Mouse (Mus musculus): ENCODE data around the gene Amdhd1. TPM values are rescaled to one million over a fixed set of nuclear protein-coding genes. Genes with fewer than 3 reads are reported as not detected.

The Amdhd1 gene
- total RNA-seq, 4 experiments from 2014 or later = not detected

DNA sequence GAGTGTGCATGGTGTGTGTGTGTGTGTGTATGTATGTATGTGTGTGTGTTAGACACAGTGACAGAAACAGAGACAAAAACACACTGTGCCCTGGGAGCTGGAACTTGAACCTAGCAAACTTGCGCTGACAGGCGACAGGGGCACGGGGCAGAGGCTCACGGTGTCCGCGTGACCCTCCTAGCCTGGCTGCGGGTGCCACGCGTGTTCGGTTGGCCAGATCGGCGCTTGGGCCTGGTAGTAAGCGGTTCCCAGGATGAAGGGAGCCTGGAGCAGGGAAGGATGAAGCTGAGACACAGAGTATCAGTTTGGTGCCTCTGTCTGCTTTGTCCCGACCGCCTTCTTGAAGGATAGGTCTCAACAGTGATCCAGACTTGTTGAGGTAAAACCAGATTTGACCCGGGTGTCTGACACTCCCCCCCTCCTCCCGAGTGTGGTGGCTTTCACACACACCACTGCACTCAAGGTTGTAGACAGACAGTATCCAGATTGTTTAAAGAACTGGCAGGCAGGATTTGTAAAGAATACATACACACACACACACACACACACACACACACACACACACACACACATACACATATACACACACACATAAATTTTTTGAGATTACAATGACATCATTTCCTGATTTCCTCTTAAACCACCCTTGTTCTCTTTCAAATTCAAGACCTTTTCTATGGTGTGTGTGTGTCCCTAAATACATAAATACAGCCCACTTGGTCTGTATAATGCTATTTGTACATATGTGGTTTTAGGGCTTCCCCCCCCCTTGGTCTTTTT, 788 bp upstream of the Amdhd1 start, which contains the start of gene Ccdc38:
TSS of gene Ccdc38 (plus strand) at position 202 of the 780 bp plus-strand sequence.
- no peak for DNase-seq (ENCODE audit: low spot score)

DNA sequence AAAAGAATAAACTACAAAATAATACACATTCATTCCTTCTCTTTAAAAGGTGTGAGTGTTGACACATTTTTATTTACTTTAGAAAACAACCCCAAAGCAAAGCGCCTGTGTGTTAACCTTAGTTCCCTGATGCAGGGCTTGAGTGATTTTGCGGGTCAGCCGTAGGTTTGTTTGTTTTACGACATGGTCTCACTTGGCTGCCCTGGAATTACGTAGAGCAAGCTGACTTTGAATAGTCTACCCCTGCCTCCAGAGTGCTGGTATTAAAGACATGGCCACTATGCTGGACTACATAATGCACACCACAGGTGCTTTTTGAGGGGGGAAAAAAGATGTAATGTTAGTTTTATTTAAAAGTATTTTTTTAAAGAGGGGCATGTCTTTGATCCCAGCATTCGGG, 1.0 kb downstream of the Amdhd1 start:
- DNase-seq (ENCODE audit: low spot score) = no peak

- DNase-seq (ENCODE audit: low spot score) = no peak
Measured at GRCm38 (mm10) chr10:93538287-93538686, 1.5 kb downstream of the Amdhd1 start.

- DNase-seq (ENCODE audit: low spot score) = no peak
Measured at GRCm38 (mm10) chr10:93525329-93525728, 14.5 kb downstream of the Amdhd1 start.

DNA sequence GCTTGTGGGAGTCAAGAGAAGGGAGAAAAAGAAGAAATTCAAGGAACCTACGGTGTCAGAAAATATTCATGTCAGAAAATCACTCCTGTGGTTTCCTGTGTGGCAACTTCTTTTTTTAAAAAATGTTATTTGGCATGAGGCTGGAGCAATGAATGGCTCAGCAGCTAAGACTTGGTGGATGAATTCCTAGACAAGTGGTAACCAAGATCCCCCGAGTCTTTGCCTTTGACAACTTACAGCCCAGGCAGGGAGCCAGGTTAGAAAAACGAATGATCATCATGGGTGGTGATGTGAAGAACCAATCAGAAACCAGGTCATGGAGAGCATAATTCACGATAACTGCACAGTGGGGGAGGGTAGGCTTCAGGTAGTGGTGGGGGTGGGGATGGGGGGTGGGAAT, 18.8 kb downstream of the Amdhd1 start:
- no peak for DNase-seq (ENCODE audit: low spot score)

DNA sequence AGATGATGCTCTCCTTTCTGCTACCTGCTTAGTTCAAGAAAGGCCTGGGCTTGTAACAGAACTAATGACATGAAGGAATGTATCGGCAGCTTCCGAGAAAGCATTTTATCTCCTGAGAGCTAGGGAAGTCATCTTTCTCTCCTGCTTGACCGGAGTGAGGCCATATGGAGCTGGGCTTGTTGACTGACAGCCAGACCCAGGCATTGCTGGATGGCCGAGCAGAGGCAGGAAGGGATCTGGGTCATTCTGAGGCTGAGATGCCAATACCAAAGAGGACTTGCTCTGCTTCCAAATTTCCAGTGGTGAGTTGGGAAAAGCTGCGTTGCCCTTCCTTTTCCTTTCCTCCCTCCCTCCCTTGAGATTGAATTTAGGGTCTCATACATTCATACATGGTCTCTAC, 20.1 kb downstream of the Amdhd1 start:
- no peak for DNase-seq (ENCODE audit: low spot score)

GRCm38 (mm10) chr10:93519159-93519558, 20.7 kb downstream of the Amdhd1 start:
- no peak for DNase-seq (ENCODE audit: low spot score)

DNA sequence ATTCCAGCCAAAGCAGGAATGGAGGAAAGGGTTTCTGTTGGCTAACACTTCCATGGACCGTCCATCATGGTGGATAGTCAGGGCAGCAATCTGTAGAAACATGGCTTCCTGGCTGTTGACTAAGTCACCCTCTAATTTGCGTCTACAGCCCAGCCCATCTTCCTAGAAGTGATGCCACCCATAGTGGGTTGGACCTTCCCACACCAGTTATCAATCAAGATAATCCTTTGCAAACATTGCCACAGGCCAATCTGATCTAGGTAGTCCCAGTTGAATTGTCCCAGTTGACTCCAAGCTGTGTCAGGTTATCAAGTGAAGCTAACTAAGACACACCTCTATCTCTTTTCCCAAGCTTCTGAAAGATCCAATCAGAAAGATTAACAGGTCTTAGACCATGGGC, 21.2 kb downstream of the Amdhd1 start:
- DNase-seq (ENCODE audit: low spot score) = no peak

DNA sequence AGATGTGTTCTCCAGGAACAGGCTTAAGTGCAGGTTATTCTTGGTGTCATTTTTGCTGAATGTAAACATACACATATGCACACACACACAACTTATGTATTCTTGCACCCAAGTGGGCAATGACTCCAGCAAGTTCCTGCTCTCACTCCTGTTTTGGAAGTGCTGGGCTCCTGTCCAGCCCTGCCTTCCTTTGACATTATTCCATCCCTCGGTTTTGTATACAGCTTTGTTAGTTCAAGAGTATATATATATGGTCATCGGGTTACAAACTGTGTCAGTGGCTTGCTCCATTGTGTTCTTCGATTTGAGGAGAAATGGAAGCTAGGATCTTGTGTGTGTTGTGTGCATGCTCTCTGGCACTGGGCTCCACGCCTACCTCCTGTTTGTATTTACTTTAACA, 21.6 kb downstream of the Amdhd1 start:
- DNase-seq (ENCODE audit: low spot score) = no peak

GRCm38 (mm10) chr10:93517754-93518153, 22.1 kb downstream of the Amdhd1 start:
- no peak for DNase-seq (ENCODE audit: low spot score)

- DNase-seq (ENCODE audit: low spot score) = no peak
Measured at GRCm38 (mm10) chr10:93515927-93516326, 23.9 kb downstream of the Amdhd1 start.

DNA sequence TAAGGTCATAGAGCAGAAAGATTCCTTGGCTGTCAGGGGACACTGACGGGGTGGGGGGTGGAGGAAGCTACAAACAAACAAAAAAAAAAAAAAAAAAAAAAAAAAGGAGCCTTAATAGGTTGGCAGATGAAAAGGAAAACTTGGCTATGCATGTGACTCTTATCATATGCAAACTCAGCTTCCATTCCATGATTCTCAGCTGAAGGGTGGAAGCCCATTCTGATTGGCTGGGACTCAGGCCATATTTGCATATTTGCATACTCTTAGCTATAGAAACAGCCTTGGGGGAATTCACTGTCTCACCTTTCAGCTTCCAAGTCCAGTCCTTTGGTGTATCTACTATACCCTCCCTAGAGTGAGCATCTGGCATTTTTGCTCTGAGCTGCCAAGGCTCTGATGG, 24.4 kb downstream of the Amdhd1 start:
- no peak for DNase-seq (ENCODE audit: low spot score)

- no peak for DNase-seq (ENCODE audit: low spot score)
Measured at GRCm38 (mm10) chr10:93509532-93510153, 30.2 kb downstream of the Amdhd1 start.

- no peak for DNase-seq (ENCODE audit: low spot score)
Measured at GRCm38 (mm10) chr10:93508383-93508970, 31.4 kb downstream of the Amdhd1 start.

DNA sequence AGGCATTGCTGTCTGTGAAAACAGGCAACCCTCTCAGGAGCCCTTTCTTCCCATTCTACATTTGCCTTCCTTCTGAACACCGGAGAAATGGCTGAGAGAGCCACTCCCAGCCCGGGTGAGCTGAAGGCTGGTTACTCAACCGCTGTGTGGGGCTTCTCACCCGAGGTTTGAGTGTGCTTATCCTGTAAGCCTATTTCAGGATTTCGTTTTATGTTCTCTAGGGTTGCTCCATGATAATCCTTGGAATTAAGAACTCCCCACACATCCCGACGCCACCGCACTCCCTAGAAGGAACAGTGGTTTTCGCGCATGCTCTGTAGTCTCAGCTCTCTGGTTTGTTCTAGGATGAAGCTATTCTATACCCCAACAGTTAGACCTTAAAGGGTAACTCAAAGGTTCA, 38.5 kb downstream of the Amdhd1 start:
- no peak for DNase-seq (ENCODE audit: low spot score)

GRCm38 (mm10) chr10:93500864-93501263, 39.0 kb downstream of the Amdhd1 start:
- no peak for DNase-seq (ENCODE audit: low spot score)

DNA sequence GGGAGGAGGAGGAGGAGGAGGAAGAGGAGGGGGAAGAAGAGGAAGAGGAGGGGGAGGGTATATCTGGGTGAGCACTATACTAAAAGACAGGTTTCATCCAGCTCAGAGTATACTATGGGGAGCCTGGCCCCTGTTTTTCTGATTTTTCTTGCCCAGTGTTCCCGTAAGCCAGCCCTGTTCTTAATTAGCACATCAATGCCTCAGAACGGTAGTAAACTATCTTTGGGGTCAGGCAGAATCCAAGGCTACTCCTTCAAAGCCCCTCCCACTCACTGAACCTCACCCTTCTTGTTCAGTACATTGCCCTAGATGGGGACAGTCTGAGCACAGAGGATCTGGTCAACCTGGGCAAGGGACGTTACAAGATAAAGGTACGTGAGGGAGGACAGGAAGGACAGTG, 49.4 kb downstream of the Amdhd1 start:
- no peak for DNase-seq (ENCODE audit: low spot score)

DNA sequence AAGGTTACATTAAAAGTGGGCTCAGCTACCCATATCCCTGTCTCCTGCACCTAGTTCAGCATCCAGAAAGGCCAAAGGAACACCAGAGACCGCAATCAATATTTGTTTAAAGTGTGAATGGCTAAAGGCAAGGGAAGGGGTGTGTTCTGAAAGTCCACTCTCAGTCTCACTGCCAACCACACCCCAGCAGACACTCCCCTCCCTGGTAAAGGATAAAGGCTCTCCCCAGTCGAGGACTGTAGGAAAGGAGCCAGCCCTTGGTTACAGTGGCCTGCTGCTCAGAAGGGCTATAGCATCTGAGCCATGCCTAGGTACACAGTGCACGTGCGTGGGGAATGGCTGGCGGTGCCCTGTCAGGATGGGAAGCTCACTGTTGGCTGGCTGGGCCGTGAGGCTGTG, 51.0 kb downstream of the Amdhd1 start:
- no peak for DNase-seq (ENCODE audit: low spot score)

- DNase-seq (ENCODE audit: low spot score) = no peak
Measured at GRCm38 (mm10) chr10:93488066-93488827, 51.6 kb downstream of the Amdhd1 start, which contains the start of gene Hal. Hal (plus strand) TSS chr10:93488768.

- peak; percentile 18 for DNase-seq (ENCODE audit: low spot score)
Measured at GRCm38 (mm10) chr10:93486622-93487021, 53.2 kb downstream of the Amdhd1 start.

DNA sequence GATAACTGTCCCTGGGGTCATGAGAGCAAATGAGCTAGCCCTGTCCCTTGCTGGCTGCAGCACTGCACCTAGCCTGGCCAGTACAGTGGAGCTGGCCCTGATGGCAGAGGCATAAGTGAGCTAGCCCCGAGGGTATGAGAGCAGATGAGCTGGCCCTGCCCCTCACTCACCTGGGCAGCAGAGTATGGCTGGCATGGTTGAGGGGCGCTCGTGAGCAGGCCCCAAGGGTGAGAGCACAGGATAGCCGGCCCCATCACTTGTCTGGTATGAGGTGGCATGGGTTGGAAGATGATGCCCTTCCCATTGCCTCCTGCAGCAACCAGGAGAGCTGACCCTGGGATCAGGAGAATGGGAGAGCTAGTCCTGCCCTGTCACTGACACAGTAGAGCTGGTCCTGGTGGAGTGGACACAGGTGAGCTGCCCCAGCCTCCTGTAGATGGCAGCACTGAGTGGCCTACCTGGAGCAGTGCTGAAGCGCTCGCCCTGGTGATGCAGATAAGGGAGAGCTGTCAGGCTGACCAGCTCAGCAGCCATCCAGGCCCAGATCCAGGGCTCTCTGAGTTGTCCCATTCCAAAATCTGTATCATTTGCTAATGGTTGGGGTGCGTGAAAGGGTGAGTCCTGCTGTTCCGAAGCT, 54.7 kb downstream of the Amdhd1 start:
- no peak for DNase-seq (ENCODE audit: low spot score)

- DNase-seq (ENCODE audit: low spot score) = peak; percentile 14
Measured at GRCm38 (mm10) chr10:93484511-93484910, 55.3 kb downstream of the Amdhd1 start.

All from heart, adult 8-10 months (tissue).